Mouse (Mus musculus) thymus, postnatal 14 days (tissue): Measurements from ENCODE around the gene Mpzl3.
A peak's percentile ranks its signal among the peaks of the same experiment; 100 is the strongest.
"Not testable (repeated sequence)": the region's sequence is repeated elsewhere in the genome, so short reads cannot be mapped to it uniquely, and the experiment has no call there.

Source experiments
- DNase-seq: peaks from one replicate; pipeline ENCODE4 v3.0.0; 2021

Mpzl3 gene

DNA sequence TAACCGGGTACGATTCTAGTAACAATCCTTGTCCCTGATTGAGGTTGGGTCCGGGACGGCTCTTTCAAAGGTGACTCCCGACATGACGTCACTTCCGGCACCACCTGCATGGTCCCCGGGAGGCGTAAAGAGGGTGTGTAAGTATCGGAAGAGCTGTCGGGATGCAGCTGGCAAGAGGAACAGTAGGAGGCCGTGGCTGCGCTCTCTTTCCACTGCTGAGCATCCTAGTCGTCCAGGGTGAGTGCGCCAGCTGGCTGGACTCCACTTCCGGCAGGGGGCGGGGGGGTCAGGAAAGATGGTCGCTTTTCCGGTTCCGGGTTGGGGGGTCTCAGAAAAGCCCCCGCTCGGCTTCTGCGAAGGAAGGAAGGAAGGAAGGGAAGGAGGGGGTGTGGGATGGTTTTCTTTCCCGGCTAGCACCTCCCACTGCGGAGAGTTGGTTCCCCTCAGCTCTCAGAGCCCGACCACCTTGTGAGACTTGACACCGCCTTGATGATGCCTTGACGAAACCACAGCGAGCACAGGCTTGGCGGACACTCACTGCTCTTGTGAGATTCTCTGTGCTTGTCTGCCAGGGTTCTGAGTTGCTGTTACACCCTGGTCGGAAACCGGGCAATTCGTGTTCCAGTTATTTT, at the start of gene Mpzl3:
TSS of gene Mpzl3 (plus strand) at position 105 of the 632 bp plus-strand sequence.
- DNase-seq: peak; percentile 92

- peak; percentile 47 for DNase-seq
Measured at GRCm38 (mm10) chr9:45007404-45007803, 47.6 kb upstream of the Mpzl3 start.

DNA sequence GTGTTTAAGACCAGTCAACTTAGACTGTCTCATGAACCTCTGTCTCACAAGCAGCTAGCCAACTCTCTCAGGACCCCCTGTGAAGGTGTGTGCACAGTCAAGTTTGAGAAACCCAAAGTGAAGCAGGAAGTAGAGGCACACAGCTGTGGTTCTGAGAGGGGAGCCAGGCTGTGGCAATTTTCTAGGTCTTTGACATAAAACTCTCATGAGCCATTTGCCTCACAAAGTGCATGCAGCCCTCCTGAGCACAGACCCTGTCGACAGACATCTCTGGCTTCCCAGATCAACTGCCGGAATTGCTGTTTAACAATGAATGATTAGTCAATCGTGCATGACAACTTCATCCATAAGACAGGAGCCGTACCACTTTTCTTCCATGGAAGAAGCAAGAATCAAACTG, 46.6 kb upstream of the Mpzl3 start:
- DNase-seq: peak; percentile 79

DNA sequence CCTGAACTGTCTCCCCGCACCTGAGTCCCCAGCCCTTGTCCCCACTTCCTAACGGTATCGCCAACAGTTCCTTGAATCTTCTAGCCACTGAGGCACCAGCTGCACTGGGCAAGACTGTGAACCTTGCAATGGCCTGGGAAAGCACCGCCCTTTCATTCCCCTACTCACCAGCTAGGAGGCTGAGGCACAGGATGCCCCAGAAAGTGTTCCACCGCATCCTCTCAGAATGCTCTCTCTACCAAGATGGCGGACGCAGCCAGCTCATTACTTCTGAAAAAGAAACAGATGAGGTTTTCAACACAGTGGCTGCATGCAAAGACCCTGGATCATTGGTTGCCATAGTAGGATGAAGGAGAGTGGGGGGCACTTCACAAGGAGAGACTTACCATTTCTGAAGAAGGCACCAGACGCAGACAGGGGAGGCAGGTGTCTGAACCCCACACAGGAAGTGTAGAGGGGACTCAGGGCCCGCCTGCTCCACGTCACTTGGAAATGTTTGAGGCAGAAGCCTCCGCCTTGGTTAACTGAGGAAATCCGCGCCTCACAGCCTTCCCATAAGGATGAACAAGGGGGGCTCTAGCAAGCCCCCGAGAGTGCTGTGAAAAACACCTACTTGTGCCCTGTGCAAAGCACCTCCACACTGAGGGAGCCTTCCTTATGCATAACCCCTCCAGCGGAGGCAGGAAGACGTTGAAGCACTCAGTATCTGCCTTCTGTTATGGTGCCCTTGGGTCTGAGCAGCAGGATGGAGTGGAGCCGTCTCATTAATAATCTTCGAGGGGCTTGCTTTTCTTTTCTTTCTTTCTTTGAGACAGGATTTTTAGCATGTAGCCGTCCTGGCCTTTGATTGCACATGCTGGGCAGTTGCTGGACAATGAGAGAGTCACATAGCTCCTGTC, 45.6 kb upstream of the Mpzl3 start, which contains the start of gene Cd3e:
TSS of gene Cd3e (minus strand) at position 448 of the 899 bp plus-strand sequence.
- peak; percentile 87 for DNase-seq

DNA sequence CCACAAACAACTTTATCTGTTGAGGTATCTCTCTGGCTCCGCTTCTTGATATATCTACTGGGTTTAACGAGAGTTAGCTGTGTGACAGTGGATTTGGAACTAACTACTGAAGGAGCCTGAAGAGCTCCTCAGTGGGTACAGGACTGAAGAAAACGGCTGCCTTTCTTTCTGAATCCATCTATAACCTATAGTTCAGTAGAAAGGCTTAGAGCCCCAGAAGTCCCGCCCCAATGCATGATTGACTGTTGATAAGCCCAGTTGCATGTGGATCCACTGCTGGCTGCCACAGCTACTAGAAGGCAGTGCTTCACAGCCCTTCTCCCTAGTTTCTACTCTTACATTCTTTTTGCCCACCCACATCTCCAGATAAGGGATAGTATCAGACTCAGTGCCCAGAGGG, 44.5 kb upstream of the Mpzl3 start:
- DNase-seq: peak; percentile 83

DNA sequence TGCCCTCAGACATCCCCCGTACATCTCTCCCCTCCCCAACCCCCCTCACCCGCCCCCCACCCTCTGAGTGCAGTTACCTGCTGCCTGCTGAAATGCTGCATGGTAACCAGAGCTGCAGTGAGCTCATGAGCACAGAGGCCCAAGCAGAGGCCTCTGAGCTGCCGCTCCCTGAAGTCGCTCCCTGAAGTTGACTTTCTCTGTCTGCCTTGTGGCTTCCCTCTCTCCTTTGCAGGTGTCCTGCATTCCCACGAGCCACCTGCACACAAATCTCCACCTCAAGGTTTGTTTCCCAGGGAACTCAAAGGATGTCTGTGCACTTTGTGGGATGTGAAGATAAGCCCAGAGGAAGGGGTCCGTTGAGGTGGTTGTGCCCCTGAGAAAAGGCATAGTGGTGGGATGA, 43.7 kb upstream of the Mpzl3 start:
- no peak for DNase-seq

DNA sequence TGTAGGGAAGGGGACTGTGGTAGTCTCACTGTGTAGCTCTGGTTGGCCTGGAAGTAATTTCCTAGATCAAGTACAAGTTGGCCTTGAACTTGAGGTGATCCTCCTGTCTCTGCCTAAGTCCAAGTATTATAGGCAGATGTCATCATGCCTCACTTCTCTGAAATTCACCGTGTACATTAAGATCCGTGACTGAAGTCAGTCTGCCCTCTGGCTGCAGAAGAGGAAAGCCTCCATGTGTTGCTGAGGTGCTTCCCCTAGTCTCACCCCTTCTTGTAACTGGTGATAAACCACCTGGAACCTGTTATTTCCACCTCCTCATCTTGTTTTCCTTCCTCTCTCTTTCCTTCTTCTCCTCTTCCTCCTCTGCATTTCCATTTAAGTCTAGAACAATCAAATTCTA, 40.1 kb upstream of the Mpzl3 start:
- DNase-seq: peak; percentile 57

DNA sequence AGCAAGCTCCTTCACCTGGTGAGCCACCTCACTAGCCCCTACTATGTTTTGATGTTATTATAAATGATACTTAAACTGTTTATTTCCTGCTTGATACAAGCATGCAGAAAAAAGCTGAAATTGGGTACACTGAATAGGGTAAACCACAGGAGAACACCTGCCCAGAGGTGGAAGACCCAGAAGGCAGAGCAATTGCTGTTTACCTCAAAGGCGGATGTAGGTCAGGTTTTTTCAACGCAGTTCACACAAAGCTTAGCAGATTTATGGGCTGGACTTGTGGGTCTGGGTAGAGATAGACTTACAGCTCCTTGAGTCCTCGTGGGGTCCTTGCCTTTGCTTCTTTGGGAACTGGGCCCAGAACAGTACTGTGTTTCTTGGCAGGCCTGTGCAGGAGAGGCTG, 39.1 kb upstream of the Mpzl3 start:
- peak; percentile 68 for DNase-seq

GRCm38 (mm10) chr9:45018031-45018430, 37.0 kb upstream of the Mpzl3 start:
- no peak for DNase-seq

DNA sequence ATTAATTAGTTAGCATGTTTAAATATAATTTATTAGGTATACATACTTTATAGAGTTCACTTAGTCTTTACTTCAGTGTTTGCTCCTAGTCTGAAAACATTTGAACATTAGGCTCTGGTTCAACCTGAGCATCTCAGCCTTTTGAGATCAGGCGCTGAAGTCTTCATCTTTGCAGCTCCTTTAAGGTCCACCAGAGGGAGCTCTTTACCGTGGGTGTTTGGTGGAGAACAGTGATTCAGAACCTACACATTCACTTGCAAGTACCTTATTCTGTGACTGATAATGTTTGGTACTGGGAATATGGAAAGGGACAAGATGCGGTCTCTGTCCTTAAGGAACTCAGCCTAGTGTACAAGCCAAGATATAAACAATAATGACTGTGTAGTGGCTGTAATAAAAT, 32.2 kb upstream of the Mpzl3 start:
- peak; percentile 82 for DNase-seq

- DNase-seq: no peak
Measured at GRCm38 (mm10) chr9:45023638-45024037, 31.3 kb upstream of the Mpzl3 start.

GRCm38 (mm10) chr9:45024187-45024586, 30.8 kb upstream of the Mpzl3 start:
- DNase-seq: no peak

DNA sequence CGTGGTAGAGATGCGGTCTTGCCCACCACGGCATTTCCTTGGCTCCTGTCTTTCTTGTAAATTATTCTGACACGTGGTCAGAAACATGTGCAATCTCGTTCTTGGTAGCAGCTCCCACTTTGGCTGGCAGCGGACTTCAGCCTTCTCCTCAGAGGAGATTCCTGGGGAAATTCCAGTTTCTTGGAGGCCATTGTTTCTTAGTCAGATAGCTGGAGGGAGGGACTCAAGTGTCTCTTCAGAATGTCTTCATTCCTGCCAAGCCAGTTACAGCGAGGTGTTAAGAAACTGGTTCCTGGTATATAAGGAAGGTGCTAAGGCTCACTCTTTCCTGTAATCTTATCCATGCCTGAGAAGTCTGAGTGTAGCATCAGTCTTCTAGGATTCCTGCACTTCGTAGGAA, 27.6 kb upstream of the Mpzl3 start:
- DNase-seq: no peak

GRCm38 (mm10) chr9:45030341-45030740, 24.6 kb upstream of the Mpzl3 start:
- no peak for DNase-seq

- DNase-seq: no peak
Measured at GRCm38 (mm10) chr9:45032261-45032660, 22.7 kb upstream of the Mpzl3 start.

DNA sequence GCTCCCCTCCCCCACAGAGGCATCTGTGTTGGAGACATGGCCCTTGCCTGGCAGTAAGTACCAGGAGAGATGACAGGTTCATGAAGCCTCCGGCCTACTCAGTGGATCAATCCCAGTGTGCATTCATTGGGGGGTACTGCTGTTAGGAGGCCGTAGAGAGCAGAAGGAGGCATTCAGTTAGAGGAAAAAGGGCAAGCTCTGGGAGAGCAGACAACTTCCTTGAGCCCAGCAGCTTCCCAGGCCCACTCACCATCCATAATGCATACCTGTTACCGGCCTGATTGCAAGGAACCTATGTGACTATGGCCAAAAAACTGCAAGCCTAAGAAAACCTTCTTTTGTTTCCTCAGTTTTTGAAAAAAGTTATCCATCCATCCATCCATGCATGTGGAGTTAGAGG, 20.5 kb upstream of the Mpzl3 start:
- DNase-seq: no peak

GRCm38 (mm10) chr9:45037803-45038202, 17.2 kb upstream of the Mpzl3 start:
- DNase-seq: not testable (repeated sequence)

GRCm38 (mm10) chr9:45039499-45039898, 15.5 kb upstream of the Mpzl3 start, which contains the start of gene Mpzl2:
TSS of gene Mpzl2 (plus strand) at chr9:45039799.
- DNase-seq: no peak

DNA sequence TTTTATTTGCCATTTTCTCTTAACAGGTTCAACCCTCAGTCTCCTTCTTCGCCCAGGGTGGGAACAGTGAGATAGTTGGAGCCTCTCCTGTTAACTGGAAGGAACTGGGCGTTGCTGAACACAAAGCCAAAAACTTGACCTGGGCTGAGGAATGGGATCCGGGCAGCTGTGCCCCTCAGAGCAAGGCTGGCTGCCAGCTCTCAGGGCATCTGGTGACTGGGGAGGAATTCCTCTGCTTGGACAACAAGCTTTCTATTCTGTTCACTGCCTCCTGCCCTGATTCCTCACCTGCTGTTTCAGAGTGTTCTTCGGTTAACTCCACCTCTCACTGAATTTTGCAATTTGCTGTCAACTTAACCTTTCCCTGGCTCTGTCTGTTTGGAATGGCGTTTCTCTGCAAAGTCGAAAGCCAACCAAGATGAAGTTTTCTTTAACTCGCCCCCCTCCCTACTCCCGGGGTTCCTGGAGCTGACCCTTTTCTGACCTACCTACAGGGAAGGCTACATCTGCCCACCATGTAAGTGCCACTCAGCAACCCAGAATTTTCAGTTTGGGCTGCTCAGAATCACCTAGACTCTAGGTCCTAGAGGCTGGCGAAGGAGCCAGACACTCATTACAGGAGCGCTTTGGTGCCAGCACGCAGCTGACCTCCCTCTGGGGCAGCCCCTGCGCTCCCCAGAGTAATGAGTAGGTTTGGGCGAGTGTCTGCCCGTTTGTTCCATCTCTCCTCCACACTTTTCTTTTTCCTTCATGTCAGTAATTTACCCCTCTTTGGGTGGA, 14.7 kb upstream of the Mpzl3 start:
- DNase-seq: no peak

GRCm38 (mm10) chr9:45041131-45041838, 13.7 kb upstream of the Mpzl3 start:
- DNase-seq: peak; percentile 35

GRCm38 (mm10) chr9:45042056-45042720, 12.8 kb upstream of the Mpzl3 start:
- peak; percentile 32 for DNase-seq

DNA sequence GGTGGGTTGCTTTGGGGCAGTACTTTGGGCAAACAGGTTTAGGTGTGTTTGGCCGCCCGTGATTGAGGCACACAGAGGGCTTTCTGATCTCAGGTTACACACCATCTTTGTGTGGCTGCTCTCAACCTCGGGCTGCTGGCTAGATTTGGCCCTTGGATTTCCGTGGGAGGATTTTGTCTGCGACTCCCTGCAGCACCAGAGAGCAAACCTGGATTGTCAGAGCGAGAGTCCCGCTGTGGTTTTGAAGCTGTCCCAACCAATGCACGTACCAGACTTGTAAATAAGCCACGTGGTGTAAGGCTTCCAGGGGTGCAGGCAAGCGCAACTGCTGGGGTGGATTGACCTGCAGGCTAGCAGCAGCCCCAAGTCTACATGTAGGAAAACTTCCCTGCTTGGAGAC, 12.0 kb upstream of the Mpzl3 start:
- DNase-seq: peak; percentile 20
